Mouse (Mus musculus) cerebellum, adult 9-11 months (tissue): ENCODE measurements at regions not wholly inside any gene's neighbourhood (a gene's known extent, or its start where the extent isn't known, plus 50 kb on each side); places are given as distances from the start of the nearest gene placed in this dataset.

ENCODE experiments used
- DNase-seq: peaks from one replicate; pipeline ENCODE4 v3.0.0; 2022

DNA sequence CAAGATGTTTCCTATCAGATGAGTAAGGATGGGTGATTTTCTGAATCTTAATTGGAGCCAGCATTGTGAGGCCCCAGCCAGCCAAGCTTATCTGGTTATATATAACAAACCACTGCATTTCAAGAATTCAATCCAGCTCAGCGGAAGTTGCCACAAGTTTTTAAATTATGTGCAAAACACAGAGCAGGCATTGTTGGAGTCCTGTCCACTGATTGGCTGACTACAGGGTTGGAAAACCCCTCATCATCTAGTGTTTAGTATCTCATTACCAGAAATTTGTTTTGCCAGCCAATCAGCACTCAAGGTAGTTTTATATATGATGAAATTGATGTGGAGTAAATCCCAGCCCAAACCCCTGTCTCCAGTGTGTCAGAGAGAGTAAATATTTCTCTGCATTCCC is 578.5 kb upstream of the Intu start:
- DNase-seq = no peak

DNA sequence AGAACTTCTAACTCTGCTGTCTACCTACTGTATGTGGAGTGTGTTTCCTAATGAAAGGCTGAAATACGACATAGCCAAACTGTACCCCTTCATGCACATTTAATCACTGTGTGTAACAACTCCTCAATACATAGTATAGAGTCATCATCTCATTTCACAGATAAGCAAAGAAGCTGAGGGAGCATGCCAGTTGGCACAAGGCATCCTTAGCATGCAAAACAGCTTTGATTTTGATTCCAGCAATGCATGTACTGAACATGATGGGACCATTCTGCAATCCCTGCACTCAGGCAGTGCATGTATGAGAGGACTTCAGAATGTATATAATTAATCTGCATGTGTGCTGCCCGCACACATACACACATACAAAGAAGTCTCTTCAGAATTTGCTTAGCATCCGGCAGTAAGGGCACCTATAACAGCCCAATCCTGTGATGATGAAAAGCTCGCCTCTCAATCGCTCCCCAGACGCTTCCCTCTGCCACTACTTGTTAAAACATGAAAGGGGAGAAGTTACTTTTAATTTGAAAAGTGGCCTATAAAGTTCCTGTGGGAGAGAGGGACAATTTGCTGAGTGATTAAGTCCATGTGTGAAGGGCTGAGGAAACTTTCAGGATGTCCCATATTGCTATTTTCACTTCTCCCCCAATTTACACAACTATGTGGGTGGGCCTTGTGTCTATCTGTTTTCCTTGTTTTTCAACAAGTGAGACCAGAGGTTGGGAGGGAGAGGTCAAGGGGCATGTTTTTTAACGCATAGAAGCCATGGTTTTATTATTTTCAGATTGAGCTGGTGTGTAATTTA is 569.0 kb upstream of the Intu start:
- DNase-seq = no peak

DNA sequence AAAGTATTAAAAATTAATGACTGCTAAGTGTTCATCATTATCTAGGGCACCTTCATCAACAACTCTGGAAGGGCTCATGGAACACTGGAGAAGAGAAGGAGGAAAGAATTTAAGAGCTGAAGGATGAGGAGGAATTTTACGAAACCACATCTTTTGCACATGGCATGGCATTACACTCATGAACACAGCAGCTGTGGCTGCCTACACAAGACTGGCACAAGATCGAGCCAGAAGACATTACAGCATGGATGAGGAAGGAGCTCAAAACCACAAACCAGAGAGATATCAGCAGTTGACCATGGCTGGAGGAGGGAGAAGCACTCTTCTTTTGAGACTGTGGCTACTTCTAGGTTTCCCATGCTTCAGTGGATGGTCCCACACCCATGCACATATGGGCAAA is 565.7 kb upstream of the Intu start:
- DNase-seq = no peak

DNA sequence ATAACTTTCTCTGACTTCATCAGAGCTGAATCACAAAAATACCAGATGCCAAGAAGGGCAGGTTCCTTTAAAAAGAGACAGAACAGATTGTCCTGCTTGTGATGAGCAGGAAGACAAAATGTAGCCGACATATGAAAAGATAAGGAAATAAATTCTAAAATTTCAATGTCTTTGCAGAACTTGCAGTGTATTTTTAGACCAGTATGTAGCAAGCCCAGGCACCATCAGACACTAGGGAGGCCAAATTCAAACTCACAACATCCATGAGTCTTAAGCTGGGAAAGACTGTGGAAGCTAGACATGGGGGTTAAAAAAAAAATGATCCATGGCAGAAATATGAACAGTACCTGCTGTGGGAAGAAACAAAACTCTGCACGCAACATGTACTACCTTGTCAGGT is 564.7 kb upstream of the Intu start:
- DNase-seq = no peak

DNA sequence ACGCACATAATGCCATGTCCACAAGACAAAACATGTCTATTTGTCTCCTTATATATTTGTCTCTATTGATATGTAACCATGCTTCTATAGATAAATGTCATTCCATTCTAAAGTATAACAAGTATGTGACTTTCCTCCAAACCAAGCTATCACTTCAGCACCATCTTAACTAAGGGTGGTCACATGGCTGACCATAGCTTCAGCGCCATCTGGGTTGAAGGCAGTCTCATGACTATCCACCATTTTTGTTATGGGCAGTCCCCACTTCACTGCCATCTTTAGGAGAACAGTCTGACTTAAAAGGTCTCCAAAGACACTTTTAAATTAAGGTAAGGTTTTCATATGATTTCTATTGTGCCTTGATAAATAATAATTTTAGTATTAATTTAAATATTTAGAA is 554.1 kb upstream of the Intu start:
- DNase-seq = no peak

GRCm38 (mm10) chr3:39978916-39979679 is 552.0 kb upstream of the Intu start:
- no peak for DNase-seq

- DNase-seq = no peak
These were observed 548.4 kb upstream of the Intu start for GRCm38 (mm10) chr3:39982656-39983055.

DNA sequence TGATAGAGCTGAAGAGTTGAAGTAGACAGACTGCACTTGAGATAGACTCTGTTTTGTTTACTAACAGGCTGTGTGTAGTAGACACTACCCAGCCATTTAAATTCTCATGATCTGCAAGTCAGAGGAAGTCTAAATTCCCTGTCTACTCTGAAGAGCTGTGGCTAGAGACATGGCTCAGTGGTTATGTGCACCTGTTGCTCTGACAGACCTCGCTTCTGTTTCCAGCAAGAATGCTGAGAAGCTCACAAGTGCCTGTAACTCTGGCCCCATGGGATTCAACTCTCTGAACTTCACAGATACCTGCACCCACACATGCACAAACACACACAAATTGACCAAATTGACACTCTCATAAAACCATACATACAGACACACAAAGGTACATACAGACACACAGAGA is 543.4 kb upstream of the Intu start:
- DNase-seq = no peak

GRCm38 (mm10) chr3:39998628-39999027 is 532.5 kb upstream of the Intu start:
- no peak for DNase-seq

- no peak for DNase-seq
These were observed 531.2 kb upstream of the Intu start for GRCm38 (mm10) chr3:39999846-40000245.

GRCm38 (mm10) chr3:40002838-40003237 is 528.2 kb upstream of the Intu start:
- DNase-seq = no peak

DNA sequence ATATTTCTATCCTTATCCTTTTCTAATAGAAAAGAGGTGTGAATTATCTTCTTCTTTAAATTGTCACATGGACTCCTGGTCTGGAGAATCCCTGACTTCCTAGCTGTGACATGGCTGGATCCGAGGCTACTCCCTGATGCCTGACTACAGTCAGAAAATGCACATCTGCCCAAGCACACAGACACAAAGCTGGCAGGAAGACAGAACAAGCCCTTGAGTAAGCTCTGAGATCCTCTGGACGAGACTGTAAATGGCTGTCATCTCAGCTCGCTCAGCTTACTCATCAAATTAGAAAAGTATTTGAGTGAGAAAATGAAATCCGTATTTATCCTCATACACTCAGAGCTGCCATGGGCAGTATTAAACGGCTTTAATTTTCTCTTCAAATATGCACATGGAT is 521.0 kb upstream of the Intu start:
- DNase-seq = no peak

- DNase-seq = no peak
These were observed 509.4 kb upstream of the Intu start for GRCm38 (mm10) chr3:40021682-40022081.

- DNase-seq = no peak
These were observed 503.4 kb upstream of the Intu start for GRCm38 (mm10) chr3:40027713-40028112.

DNA sequence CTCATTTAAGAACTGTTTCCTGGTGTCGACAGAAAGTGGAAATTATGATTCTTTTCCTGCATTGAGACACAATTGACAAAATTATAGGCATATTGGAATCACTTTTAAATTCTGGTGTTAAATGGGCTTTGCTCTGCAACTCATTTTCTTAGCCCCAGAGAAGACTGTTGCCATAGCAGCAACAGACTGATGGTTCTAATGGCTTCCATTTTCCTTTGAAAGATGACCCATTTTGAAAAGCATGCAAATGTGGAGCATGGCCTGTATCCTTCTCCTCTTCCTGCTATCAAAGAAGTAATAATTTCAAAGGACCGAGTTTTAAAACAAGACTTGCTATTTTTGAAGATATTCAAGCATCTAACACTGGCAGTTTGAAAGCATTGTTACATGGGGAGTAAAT is 494.9 kb upstream of the Intu start:
- DNase-seq = no peak

DNA sequence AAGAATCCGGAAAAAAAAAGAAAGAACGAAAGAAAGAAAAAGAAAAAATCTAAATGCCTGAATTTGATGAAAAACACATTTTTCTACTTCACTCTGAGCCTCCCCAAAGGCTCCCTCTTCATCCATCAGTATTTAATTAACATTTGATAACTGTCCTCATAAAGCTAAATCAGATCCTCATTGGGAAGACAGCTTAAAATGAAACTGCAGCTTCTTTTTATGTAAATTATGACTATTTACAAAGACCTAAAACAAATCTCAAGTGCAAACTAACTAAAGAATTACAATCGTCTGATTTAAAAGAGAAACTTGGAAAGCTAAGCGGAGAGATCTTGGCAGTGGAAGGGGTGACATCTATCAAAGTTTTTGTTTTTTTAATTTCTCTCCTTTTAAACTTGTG is 481.4 kb upstream of the Intu start:
- no peak for DNase-seq

GRCm38 (mm10) chr3:40058281-40058680 is 472.8 kb upstream of the Intu start:
- no peak for DNase-seq

DNA sequence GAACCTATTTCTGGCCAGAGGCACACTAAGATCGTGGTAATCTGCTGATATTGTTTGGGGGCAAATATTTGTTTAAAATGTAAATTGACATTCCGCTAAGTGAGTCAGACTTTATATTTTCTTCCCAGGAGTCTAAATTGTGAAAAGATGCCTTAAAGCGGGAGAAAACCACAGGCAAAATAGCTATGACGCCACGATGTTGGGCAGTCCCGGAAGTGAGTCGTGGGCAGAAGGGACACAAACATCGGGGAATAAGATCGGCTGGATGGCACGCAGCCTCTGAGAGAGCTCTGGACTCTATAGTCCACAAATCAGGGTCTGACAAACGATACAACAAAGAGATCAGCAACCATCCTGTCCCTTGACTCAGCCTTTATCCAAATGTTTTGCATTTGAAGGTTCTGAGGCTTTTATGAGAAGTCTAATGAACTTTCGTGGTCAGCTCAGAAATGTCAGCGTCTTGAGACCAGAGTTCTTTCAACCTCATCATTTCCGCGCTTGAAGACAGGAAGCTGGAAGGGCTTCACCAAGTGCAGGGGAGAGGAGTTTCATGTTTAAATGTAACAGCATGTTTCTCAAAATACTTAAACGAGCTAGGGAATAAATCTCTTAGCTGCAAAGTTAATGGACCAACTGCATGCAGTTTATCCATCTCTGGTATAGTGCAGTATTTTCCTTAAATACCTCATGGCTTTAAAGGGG is 472.2 kb upstream of the Intu start:
- DNase-seq = no peak

DNA sequence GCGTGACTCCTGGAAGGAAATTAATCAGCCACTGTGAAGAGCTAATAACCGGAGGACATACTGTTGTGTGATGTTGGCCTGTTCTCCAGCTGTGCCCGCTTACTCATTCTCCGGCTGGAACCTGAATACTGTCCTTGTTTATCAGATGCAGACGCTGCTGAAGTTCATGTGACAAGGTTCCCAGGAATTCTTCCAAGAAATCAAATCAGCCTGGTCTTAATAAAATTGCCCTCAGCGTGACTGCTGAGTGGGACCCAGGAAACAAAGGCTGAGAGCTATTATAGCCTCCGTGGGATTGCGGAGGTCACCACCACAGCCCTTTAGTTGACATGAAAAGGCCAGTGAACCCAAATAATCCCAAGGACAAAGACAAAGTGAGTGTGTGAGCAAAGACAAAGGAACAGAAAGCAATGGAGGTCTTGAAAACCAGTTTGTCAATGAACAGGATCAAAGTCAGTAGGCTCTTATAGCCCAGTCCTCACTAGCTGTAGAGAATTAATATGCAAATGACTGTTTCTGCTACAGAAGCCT is 460.9 kb upstream of the Intu start:
- no peak for DNase-seq

GRCm38 (mm10) chr3:40076824-40077223 is 454.3 kb upstream of the Intu start:
- no peak for DNase-seq

- no peak for DNase-seq
These were observed 446.0 kb upstream of the Intu start for GRCm38 (mm10) chr3:40085116-40085515.

DNA sequence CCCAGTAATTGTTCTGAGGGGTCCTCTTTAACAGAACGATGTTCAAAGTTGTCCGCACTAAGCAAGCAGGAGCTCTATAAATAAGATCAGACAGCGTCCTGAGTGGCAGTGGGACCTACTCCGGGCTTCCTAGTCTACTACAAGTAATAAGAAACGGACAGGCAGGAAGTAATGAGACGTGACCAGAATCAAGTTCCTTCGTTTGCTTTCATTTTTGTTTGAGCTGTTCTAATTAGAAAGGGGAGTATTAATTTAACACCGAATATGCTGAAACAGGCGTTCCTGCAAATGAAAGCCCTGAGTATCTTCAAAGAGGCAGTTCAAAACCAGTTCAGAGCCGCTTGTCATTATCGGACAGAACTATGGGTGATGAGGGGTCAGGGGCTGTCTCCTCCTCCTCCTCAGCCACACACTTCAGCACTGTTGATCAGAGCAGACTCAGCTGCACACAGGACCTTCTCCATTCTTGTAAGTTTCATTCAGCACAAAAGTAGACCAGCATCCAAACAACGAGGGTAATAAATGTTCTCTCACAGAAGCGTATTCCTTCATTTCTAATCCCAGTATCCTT is 439.2 kb upstream of the Intu start:
- no peak for DNase-seq

- DNase-seq = no peak
These were observed 438.2 kb upstream of the Intu start for GRCm38 (mm10) chr3:40092765-40093368.
